Mouse (Mus musculus): ENCODE measurements around the gene Psmd11. TPM values are rescaled to one million over a fixed set of nuclear protein-coding genes. Genes with fewer than 3 reads are reported as not detected.
"Not testable (repeated sequence)": the region's sequence is repeated elsewhere in the genome, so short reads cannot be mapped to it uniquely, and the experiment has no call there.

Gene Psmd11
- polyA plus RNA-seq (2014; fragmentation: Nextera tagmentation; extraction: Ambion mirVana), result 333 and 348 TPM in 2 replicates

DNA sequence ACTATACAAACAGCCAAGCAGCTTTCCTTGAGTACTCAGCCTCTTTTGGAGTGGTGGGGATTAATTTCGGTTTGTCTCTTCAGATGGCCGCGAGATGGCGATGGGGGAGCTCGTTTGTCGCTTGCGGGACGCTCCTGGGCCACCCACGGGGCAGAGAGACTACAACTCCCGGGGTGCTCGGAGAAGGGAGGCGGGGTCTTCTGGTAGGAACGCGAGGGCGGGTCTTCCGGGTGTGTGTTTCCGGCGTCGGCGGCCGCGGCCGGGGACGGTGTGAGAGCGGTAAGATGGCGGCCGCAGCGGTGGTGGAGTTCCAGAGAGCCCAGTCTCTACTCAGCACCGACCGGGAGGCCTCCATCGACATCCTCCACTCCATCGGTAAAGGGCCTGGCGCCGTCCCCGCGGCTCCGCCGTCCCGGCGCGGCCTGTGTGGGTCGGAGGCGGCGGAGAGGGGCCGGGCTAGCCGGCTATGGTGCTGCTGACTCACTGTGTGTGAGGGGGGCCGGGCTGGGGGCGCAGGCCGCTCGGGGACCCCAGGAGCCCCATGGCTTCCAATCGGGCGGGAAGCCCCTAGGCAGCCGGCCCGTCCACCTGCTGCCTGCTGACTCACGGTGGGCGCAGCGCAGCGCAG, at the start of gene Psmd11:
Gene Psmd11 (plus strand): TSS at position 235 of the 628 bp plus-strand sequence.
- H3K4me1 ChIP-seq (ENCODE audit: control insufficient read depth, insufficient read depth, low read length), result no peaks in the 10 kb centered on the region
- peak within 1 kb of the TSS; percentile 81 for H3K4me2 ChIP-seq (ENCODE audit: low read depth, low read length)
- peak within 1 kb of the TSS; percentile 100 for H3K4me3 ChIP-seq (ENCODE audit: low read depth, low read length)
- peak within 1 kb of the TSS; percentile 60 for H3K27ac ChIP-seq (replicated peaks; ENCODE audit: low read depth, low read length)
- H3K27me3 ChIP-seq (ENCODE audit: control insufficient read depth, insufficient read depth, low read length), result no peaks in the 10 kb centered on the region
- peak within 1 kb of the TSS; percentile 90 for H3K9ac ChIP-seq (replicated peaks; ENCODE audit: low read length)
- DNase-seq (ENCODE audit: low spot score) (peak; percentile 98), ATAC-seq (replicated peaks; ENCODE audit: insufficient number of reproducible peaks, low FRiP score, low TSS enrichment, low read depth) (peak; percentile 97)
- no peaks in the 10 kb centered on the region for H3K9me3 ChIP-seq (replicated peaks; ENCODE audit: control insufficient read depth, low read length)
- under 1% methylated on average over 56 of the region's 58 CpGs for WGBS
- H3K36me3 ChIP-seq (replicated peaks; ENCODE audit: control insufficient read depth, insufficient read depth, low read depth, low read length), result peaks cover 8% of the 10 kb centered on the region

DNA sequence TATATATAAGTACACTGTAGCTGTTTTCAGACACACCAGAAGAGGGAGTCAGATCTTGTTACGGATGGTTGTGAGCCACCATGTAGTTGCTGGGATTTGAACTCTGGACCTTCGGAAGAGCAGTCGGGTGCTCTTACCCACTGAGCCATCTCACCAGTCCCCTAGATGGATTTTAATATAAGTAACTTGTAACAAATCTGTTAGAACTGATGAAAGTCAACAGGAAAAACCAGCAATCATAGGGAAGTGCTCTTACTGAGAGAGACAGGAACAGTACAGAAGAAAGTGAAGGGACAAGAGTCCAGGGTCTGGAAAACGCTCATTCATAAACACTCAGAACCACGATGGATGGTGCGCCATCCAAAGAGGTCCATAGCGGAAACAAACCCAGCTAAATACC, 49.2 kb upstream of the Psmd11 start:
- not testable (repeated sequence) for H3K4me2 ChIP-seq (ENCODE audit: low read depth, low read length); H3K27me3 ChIP-seq (ENCODE audit: control insufficient read depth, insufficient read depth, low read length); H3K9me3 ChIP-seq (replicated peaks; ENCODE audit: control insufficient read depth, low read length); H3K9ac ChIP-seq (replicated peaks; ENCODE audit: low read length); ATAC-seq (replicated peaks; ENCODE audit: insufficient number of reproducible peaks, low FRiP score, low TSS enrichment, low read depth); H3K4me3 ChIP-seq (ENCODE audit: low read depth, low read length); DNase-seq (ENCODE audit: low spot score); H3K36me3 ChIP-seq (replicated peaks; ENCODE audit: control insufficient read depth, insufficient read depth, low read depth, low read length); H3K27ac ChIP-seq (replicated peaks; ENCODE audit: low read depth, low read length); H3K4me1 ChIP-seq (ENCODE audit: control insufficient read depth, insufficient read depth, low read length)
- 89% methylated on average over 7 of the region's 7 CpGs for WGBS

DNA sequence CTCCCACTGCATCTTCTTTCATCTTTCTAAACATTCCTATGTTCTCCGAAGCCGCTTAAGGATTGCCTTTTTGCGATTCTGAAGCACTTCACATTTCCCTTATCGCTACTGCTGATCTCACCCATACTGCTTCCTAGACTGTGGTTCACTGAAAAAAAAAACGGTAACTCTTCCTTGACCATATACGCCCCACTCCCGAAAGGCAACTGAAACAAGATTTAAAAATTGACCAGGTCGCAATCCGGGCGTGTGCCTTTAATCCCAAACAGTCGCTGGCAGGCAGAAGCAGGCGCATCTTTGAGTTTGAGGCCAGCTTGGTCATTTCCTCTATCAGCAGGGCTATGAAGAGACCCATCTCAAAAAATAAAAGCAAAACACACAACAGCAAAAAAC, 45.8 kb upstream of the Psmd11 start:
- no peaks in the 10 kb centered on the region for H3K9me3 ChIP-seq (replicated peaks; ENCODE audit: control insufficient read depth, low read length)
- H3K4me2 ChIP-seq (ENCODE audit: low read depth, low read length), result peak overlapping the region; percentile 46
- H3K27me3 ChIP-seq (ENCODE audit: control insufficient read depth, insufficient read depth, low read length), result no peaks in the 10 kb centered on the region
- DNase-seq (ENCODE audit: low spot score) (peak; percentile 31), ATAC-seq (replicated peaks; ENCODE audit: insufficient number of reproducible peaks, low FRiP score, low TSS enrichment, low read depth) (no peak)
- 0 out of 2 replicates have a peak, but pooled peaks cover 3% of the 10 kb centered on the region for H3K4me1 ChIP-seq (ENCODE audit: control insufficient read depth, insufficient read depth, low read length)
- 7% methylated on average over 12 of the region's 12 CpGs for WGBS
- no peak overlapping the region; the same call in 1 of the 2 replicates for H3K27ac ChIP-seq (replicated peaks; ENCODE audit: low read depth, low read length)
- peak overlapping the region; percentile 82 for H3K4me3 ChIP-seq (ENCODE audit: low read depth, low read length)
- H3K36me3 ChIP-seq (replicated peaks; ENCODE audit: control insufficient read depth, insufficient read depth, low read depth, low read length), result no peaks in the 10 kb centered on the region; the same call in 1 of the 2 replicates
- peak overlapping the region; percentile 53 for H3K9ac ChIP-seq (replicated peaks; ENCODE audit: low read length)

DNA sequence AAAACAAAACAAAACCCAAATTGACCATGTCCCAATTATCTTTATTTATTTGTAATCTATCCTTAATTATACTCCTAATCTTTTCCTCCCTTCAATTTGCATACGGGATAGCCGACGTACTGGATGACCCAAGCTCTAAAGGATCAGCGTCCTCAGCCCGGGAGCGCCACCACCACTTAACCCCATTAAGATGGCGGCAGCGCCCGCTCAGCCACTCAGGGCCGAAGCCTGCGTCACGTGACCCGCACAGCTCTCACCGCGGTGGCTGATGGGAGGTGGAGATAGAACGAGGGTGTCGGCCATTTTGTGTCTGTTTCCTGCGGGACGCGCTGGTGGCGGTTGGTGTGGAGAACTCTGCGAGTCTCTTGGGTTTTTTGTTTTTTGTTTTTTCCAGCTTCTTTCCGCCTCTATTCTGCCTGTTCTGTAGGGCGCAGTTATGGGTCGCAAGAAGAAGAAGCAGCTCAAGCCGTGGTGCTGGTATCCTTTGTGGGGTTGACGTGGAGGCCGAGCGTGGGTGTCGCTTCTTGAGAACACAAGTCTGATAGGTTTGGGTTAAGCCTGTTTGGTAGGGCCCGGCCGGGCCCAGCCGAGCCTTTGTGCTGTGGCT, 45.3 kb upstream of the Psmd11 start, which contains the start of gene Zfp207:
Gene Zfp207 (plus strand): TSS at position 261 of the 607 bp plus-strand sequence.
- H3K27me3 ChIP-seq (ENCODE audit: control insufficient read depth, insufficient read depth, low read length), result no peaks in the 10 kb centered on the region
- peak within 1 kb of the TSS; percentile 82 for H3K4me3 ChIP-seq (ENCODE audit: low read depth, low read length)
- H3K4me1 ChIP-seq (ENCODE audit: control insufficient read depth, insufficient read depth, low read length), result 0 out of 2 replicates have a peak, but pooled peaks cover 3% of the 10 kb centered on the region
- H3K9me3 ChIP-seq (replicated peaks; ENCODE audit: control insufficient read depth, low read length), result no peaks in the 10 kb centered on the region
- WGBS, result under 1% methylated on average over 33 of the region's 33 CpGs
- H3K9ac ChIP-seq (replicated peaks; ENCODE audit: low read length), result peak within 1 kb of the TSS; percentile 93
- DNase-seq (ENCODE audit: low spot score), result peak; percentile 99
- H3K4me2 ChIP-seq (ENCODE audit: low read depth, low read length), result peak within 1 kb of the TSS; percentile 56
- ATAC-seq (replicated peaks; ENCODE audit: insufficient number of reproducible peaks, low FRiP score, low TSS enrichment, low read depth), result peak; percentile 95
- no peaks in the 10 kb centered on the region; the same call in 1 of the 2 replicates for H3K36me3 ChIP-seq (replicated peaks; ENCODE audit: control insufficient read depth, insufficient read depth, low read depth, low read length)
- peak within 1 kb of the TSS; percentile 31 for H3K27ac ChIP-seq (replicated peaks; ENCODE audit: low read depth, low read length)

DNA sequence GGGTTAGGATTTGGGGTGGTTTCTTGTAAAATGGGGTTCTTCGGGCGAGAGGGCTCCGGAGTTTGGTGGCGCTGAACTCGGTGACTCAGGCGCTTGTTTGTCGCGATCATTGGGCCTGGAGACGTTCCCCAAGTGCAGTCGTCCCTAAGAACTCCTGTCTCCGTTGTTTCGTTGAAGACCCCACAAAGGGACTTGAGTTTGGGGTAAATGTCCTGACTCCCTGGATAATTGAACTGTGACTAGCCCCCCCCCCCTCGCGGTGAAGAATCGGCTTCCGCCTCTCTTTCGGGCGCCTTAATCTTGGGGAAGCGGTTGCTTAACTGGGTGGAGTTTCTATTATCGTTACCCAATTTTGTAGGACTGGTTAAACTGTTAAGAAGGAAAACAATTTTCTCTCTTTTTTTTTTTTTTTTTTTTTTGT, 44.8 kb upstream of the Psmd11 start:
- ATAC-seq (replicated peaks; ENCODE audit: insufficient number of reproducible peaks, low FRiP score, low TSS enrichment, low read depth) (peak; percentile 6; the same call in 1 of the 2 replicates), DNase-seq (ENCODE audit: low spot score) (peak; percentile 47)
- Histone ChIP-seq H3K4me3 (ENCODE audit: low read depth, low read length) (peak overlapping the region; percentile 82), H3K27ac (replicated peaks; ENCODE audit: low read depth, low read length) (peak overlapping the region; percentile 31; the same call in 1 of the 2 replicates), H3K4me1 (ENCODE audit: control insufficient read depth, insufficient read depth, low read length) (0 out of 2 replicates have a peak, but pooled peaks cover 3% of the 10 kb centered on the region), H3K9me3 (replicated peaks; ENCODE audit: control insufficient read depth, low read length) (no peaks in the 10 kb centered on the region), H3K36me3 (replicated peaks; ENCODE audit: control insufficient read depth, insufficient read depth, low read depth, low read length) (peaks cover under 1% of the 10 kb centered on the region; the same call in 1 of the 2 replicates), H3K4me2 (ENCODE audit: low read depth, low read length) (no peak overlapping the region), H3K9ac (replicated peaks; ENCODE audit: low read length) (peak overlapping the region; percentile 93), H3K27me3 (ENCODE audit: control insufficient read depth, insufficient read depth, low read length) (no peaks in the 10 kb centered on the region)
- under 1% methylated on average over 20 of the region's 20 CpGs for WGBS

DNA sequence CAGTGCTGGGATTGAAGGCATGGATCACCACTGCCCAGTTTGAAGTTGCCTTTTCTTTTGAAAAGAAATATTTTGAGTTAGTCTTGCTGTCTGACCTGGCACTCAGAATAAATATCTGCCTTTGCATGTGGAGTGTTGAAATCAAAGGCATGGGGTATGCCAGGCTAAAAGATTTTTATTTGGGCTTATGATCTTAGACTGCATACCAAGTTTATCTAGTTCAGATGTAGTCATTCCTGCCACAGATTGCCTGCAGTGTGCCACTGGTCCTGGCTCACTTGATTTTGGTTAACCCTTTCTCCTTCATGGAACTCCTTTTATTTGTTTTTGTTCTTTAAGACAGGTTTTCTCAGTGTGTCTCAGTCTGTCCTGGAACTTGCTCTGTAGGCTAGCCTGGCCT, 44.0 kb upstream of the Psmd11 start:
- Histone ChIP-seq H3K9me3 (replicated peaks; ENCODE audit: control insufficient read depth, low read length) (no peaks in the 10 kb centered on the region), H3K9ac (replicated peaks; ENCODE audit: low read length) (peak overlapping the region; percentile 69), H3K36me3 (replicated peaks; ENCODE audit: control insufficient read depth, insufficient read depth, low read depth, low read length) (peaks cover 6% of the 10 kb centered on the region), H3K4me2 (ENCODE audit: low read depth, low read length) (peak overlapping the region; percentile 56), H3K4me3 (ENCODE audit: low read depth, low read length) (peak overlapping the region; percentile 82), H3K27ac (replicated peaks; ENCODE audit: low read depth, low read length) (no peak overlapping the region), H3K27me3 (ENCODE audit: control insufficient read depth, insufficient read depth, low read length) (no peaks in the 10 kb centered on the region), H3K4me1 (ENCODE audit: control insufficient read depth, insufficient read depth, low read length) (0 out of 2 replicates have a peak, but pooled peaks cover 3% of the 10 kb centered on the region)
- DNase-seq (ENCODE audit: low spot score) (no peak), ATAC-seq (replicated peaks; ENCODE audit: insufficient number of reproducible peaks, low FRiP score, low TSS enrichment, low read depth) (no peak)

DNA sequence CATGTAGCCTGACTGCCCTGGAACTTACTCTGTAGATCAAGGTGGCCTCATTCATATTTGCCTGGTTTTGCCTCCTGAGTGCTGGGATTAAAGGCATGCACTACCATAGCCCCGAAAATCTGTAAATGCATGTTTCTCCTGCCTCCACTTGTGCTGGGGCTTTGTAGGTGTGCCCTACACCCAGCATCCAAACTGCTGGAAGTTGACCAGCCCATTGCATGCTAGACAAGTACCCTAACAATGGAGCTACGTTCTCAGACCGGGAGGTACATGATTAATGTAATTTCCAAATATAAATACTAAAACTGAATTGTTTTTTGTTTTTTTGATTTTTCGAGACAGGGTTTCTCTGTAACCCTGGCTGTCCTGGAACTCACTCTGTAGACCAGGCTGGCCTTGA, 43.4 kb upstream of the Psmd11 start:
- Histone ChIP-seq H3K4me3 (ENCODE audit: low read depth, low read length) (peak overlapping the region; percentile 82), H3K36me3 (replicated peaks; ENCODE audit: control insufficient read depth, insufficient read depth, low read depth, low read length) (peaks cover 6% of the 10 kb centered on the region), H3K9ac (replicated peaks; ENCODE audit: low read length) (peak overlapping the region; percentile 69), H3K9me3 (replicated peaks; ENCODE audit: control insufficient read depth, low read length) (no peaks in the 10 kb centered on the region), H3K27me3 (ENCODE audit: control insufficient read depth, insufficient read depth, low read length) (no peaks in the 10 kb centered on the region), H3K4me2 (ENCODE audit: low read depth, low read length) (peak overlapping the region; percentile 56), H3K4me1 (ENCODE audit: control insufficient read depth, insufficient read depth, low read length) (0 out of 2 replicates have a peak, but pooled peaks cover 3% of the 10 kb centered on the region), H3K27ac (replicated peaks; ENCODE audit: low read depth, low read length) (no peak overlapping the region)
- DNase-seq (ENCODE audit: low spot score) (no peak), ATAC-seq (replicated peaks; ENCODE audit: insufficient number of reproducible peaks, low FRiP score, low TSS enrichment, low read depth) (no peak)
- WGBS, result 68% methylated on average over 4 of the region's 4 CpGs

DNA sequence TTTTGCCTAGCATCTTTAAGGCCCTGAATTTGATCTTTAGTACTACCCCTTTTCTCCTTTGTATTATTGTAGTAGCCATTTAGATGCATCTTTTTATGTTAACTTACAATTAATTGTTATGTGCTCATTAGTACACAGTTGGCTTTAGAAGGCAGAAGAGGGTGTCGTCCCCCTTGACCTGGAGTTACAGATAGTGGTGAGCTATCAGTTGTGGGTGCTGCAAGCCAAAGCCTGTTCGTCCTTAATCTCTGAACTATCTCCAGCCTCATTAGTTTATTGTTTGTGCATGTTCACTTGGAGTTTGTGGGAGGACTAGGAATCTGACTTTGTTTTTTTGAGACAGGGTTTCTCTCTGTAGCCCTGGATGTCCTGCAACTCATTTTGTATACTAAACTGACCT, 41.6 kb upstream of the Psmd11 start:
- Histone ChIP-seq H3K4me1 (ENCODE audit: control insufficient read depth, insufficient read depth, low read length) (0 out of 2 replicates have a peak, but pooled peaks cover 3% of the 10 kb centered on the region), H3K4me2 (ENCODE audit: low read depth, low read length) (no peak overlapping the region), H3K9ac (replicated peaks; ENCODE audit: low read length) (no peak overlapping the region), H3K36me3 (replicated peaks; ENCODE audit: control insufficient read depth, insufficient read depth, low read depth, low read length) (peaks cover 12% of the 10 kb centered on the region), H3K9me3 (replicated peaks; ENCODE audit: control insufficient read depth, low read length) (no peaks in the 10 kb centered on the region), H3K4me3 (ENCODE audit: low read depth, low read length) (no peak overlapping the region), H3K27me3 (ENCODE audit: control insufficient read depth, insufficient read depth, low read length) (no peaks in the 10 kb centered on the region), H3K27ac (replicated peaks; ENCODE audit: low read depth, low read length) (no peak overlapping the region)
- ATAC-seq (replicated peaks; ENCODE audit: insufficient number of reproducible peaks, low FRiP score, low TSS enrichment, low read depth) (no peak), DNase-seq (ENCODE audit: low spot score) (no peak)
- WGBS, result 82% methylated on average over 2 of the region's 2 CpGs
